Mouse (Mus musculus): ENCODE measurements around the gene Fkbpl.

DNA sequence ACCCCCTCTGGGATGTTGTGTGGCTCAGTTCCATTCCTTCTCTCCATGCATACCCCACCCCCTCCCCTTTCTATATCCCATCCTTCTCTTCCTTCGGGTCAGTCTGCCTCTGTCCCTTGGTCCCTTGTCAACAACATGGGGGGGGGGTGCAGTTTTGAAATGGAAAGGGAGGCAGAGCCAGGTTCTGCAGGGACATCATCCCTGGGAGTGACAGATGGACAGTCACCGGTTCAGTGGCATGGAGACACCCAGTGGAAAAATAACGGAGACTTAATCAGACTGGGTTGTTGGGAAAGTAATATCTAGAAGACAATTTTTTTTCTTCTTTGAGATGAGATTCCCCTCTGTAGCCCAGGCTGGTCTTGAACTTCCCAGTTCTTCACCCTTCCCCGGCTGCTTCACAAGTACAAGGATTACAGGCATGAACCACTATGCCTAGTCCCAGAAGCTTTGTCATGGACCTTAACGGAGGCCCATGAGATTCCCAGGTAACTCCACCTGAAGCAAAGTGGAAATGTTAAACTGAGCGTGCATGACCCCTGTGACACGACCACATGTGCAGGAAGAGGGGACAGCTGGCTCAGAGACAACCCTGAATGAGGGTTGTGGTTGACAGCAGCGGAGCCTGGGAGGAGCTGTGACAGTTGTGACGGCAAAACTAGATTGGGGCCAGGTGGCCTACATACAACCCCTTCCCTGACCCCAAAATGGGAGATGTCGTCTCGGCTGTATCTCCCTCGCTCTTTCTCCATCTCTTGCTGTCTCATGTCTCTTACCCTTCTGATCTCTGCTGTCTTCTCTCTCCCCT lies 14.6 kb upstream of the Fkbpl start:
- TF ChIP-seq CTCF (IDR thresholded peaks at IDR 0.05) (no peak), EP300 (IDR thresholded peaks at IDR 0.05) (no peak)

All from lung, postnatal 0 days (tissue).